Mouse (Mus musculus) megakaryocyte progenitor cell, adult 5-6 weeks (primary cell): ENCODE measurements around the gene Hhipl1. TPM values are rescaled to one million over a fixed set of nuclear protein-coding genes. Genes with fewer than 3 reads are reported as not detected.

Source experiments
- ATAC-seq: replicated peaks from 2 replicates; pipeline ENCODE4 v1.8.0; 2016; ENCODE audit warnings: mild to moderate bottlenecking, moderate TSS enrichment, inconsistent platforms; ENCODE audit not compliant: poor library complexity
- total RNA-seq, 2 experiments: library from RNA; stranded (forward) in 1 of 2; stranded (reverse) in 1 of 2; fragments of 157-497, 149-512 nt in 1 of 2; fragments of 200-1000 nt in 1 of 2; gene quantifications; 2 replicates each; pipeline versions ENCODE4 v1.2.3 to v1.2.4; 2015 to 2017

The Hhipl1 gene
- total RNA-seq, 2 experiments from 2014 or later, result not detected

GRCm38 (mm10) chr12:108277341-108277841 lies 28.7 kb upstream of the Hhipl1 start:
- ATAC-seq, result no peak

- ATAC-seq, result no peak
These were observed 27.7 kb upstream of the Hhipl1 start for GRCm38 (mm10) chr12:108278221-108278918.

- no peak for ATAC-seq
These were observed 21.4 kb upstream of the Hhipl1 start for GRCm38 (mm10) chr12:108284455-108285224.

DNA sequence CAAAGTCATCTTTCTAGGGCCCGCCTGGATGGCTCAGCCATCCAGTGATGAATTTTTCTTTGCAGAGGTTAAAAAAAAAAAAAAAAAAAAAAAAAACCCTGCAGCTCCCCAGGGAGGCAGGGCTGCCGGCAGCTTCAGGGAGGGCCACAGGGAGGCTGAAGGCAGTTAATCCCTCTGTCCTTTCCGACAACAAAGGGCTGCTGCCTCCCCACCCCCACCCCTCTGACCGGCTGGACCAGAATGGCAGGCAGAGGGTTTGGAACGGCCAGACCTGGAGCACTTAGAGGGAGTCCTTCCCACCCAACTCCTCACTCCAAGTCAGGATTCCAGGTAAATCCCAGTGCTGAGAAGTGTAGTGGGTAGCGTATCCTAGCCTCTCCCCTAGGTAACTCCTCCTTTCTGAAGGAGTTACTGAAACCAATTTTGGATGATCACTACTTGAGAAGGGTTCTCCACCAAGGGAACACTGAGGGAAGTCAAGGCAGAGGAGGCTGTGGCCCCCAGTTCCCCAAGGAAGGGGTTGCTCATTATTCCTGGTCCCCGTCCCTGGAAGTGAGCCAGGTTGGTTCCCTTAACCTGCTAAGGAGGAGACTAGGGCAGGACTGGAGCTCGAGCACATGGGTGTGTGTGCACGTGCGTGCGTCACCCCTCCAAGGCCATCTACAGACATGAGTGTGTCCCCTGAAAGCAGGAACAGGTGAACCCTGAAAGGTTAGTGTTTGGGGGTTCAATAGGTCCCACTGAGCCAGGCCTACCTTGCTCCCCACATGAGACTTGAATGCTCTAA lies 20.7 kb upstream of the Hhipl1 start:
- no peak for ATAC-seq

GRCm38 (mm10) chr12:108286381-108286780 lies 19.7 kb upstream of the Hhipl1 start:
- no peak for ATAC-seq

DNA sequence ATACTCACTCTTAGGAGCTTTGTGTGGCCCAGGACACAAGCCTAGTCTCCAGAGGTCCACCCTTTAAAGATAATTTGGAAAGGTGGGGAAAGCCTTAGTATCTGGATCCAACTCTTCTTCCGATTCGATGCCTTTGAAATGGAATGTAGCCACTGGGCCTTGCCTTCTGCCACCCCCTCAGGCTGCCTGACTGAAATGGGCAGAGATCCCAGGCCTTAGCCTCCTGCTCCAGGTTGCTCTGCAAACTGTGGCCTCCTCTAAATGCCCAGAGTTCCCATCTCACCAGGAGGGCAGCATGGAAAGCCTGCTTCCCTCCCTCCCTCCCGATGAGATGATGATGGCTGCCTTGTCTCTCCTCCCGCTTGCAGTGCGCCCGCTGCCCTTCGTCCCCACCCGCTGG lies 19.1 kb upstream of the Hhipl1 start:
- no peak for ATAC-seq

- no peak for ATAC-seq
These were observed 17.8 kb upstream of the Hhipl1 start for GRCm38 (mm10) chr12:108288127-108288880.

DNA sequence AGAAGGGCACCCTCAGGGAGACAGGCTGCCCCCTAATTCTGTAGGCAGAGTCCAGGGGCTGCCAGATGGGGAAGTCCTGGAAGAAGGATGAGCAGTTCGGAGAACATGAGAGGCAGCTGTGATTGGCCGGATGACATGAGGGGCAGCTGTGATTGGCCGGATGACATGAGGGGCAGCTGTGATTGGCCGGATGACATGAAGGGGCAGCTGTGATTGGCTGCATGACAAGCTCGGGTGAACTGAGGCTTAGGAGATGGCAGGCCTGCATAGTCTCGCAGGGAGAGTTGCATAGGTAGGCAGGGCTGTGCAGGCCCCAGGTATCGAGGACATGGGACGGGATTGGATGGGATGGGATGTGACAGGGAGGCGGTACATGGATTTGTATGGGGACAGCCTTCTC lies 13.7 kb upstream of the Hhipl1 start:
- ATAC-seq, result peak; percentile 69

GRCm38 (mm10) chr12:108292957-108293356 lies 13.1 kb upstream of the Hhipl1 start:
- ATAC-seq, result peak; percentile 88

DNA sequence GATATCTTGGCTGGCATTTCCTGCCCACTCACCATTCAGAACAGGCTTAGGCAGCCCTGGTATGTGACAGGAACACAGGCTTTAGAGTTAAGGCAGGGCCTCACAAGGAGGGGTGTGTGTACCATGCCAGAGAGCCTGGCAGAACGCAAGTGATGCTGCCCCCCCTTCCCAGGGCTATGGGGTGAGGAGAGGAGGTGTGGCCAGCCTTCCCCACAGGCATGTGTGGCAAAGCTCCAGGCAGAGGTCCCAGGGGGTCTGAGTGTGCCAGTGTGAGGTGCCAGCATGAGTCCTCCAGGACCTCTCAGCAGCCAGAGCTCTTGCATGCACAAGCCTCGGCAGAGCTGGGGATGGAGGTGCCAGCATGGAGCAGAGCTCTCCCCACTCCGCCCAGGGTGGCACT lies 11.4 kb upstream of the Hhipl1 start:
- no peak for ATAC-seq

DNA sequence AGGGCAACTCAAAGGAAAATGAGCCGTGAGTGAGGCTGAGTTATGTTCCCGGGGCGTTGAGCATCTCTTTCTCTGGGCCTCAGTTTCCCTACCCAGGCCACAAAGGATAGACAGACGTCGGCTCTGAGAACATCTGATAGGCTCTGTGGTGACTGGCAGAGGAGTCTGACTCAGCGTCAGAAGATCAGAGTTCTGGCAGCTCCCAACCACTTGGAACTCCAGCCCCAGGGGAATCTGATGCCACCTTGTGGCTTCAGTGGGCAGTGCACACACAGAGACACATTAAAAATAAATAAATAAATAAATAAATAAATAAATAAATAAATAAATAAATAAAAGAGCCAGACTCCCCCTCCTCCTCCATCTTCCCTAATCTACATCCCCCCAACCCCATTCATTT lies 9.0 kb upstream of the Hhipl1 start:
- ATAC-seq, result peak; percentile 53; the same call in 1 of the 2 replicates

- ATAC-seq, result no peak
These were observed 5.1 kb upstream of the Hhipl1 start for GRCm38 (mm10) chr12:108301006-108301405.

DNA sequence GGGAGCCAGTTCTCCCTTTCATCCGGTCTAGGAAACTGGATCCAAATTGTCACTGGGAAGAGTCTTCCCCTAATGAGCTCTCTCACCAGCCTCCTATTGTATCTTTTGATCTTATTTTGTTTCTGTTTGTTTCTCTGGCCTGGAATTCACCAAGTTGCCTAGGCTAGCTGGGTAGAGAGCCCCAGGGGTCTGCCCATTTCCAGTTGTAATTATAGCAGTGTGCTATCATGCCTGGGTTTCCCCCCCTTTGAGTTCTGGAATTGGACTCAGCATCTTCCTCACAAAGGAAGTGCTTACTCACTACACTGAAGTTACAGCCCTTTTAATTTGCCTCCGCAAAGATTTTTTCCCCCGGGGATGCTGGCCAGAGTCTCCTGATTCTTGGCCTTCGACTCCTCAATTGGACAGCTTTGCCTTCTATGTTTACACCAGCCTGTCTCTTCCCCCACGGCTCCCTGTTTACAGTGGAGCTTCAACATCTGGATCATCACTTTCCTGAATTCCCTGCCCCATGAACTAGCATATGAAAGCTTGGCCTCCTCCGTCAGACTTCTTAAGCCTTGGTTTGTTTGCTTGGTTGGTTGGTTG lies 2.2 kb upstream of the Hhipl1 start:
- ATAC-seq, result no peak

DNA sequence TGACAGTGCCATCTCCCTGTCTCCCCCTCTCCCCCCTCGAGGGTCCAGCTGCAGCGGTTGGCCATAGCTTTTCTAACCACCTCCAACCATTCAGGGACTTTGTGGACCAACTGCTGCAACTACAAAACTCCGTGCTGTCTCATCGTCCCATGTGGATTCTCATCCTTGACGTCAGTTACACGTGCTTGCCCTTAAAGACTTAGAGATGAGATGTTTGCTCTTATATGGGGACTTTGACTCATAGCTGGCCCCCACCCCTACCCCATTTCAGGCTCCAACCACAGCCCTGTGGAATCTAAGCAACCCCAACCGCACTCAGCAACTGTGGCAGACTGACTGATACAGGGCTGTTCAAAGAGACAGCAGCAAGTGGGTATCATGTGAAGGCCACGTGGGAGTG lies 898 bp upstream of the Hhipl1 start:
- ATAC-seq, result no peak

GRCm38 (mm10) chr12:108307553-108307952 lies 1.5 kb downstream of the Hhipl1 start:
- peak; percentile 64 for ATAC-seq

DNA sequence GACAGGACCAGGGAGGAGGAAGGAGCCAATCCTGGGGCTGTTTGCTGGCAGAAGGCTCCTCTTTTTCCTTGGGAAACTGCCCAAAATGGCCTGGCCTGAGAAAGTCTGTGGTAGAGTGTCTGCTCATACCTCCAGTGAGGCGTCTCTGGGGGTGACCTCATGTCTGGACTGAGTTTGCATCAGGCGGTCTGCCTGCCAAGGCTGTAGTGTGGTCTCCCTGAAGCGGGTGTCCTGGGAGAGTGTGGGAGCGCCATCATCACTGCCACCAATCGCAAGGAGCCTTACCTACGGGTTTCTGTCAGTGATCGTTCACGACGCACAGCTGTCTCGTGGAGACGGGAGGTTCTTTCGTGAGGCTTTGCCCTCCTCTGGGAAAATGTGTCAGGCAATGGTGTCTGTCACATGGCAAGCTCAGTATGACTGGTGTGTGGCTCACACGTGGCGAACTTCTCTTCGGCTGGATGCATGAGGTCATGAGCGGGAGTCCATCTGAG lies 2.3 kb downstream of the Hhipl1 start:
- ATAC-seq, result no peak

DNA sequence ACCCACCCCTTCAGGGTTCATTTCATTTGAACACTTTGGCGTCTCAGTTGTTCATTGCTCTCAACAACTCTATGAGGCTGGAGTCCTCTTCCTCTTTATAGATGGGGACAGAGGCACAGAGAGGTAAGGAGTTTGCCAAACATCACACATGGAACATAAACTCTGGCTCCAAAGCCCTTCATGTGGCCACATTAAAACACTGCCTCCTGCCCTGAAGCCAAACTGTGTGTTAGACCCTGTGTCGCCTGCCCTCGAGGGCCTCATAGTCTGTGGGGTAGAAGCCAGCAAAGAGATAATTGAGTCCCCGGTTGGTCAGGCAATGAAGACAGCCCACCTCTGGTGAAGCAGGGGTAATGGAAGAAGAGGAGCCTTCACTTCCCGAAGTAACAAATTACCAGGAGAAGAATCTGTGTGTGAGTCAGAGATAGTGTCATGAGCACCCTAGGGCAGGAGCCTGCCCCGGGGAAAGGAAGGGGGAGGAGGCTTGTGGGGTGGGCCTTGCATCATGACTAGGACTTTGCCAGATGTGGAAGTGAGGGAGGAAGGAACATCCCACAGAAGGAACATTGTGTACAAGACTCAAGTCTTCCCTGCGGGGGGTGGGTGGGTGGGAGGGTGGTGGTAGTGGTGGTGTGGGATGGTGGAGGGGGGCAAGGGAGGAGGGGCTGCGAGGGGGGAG lies 3.2 kb downstream of the Hhipl1 start:
- peak; percentile 87 for ATAC-seq

DNA sequence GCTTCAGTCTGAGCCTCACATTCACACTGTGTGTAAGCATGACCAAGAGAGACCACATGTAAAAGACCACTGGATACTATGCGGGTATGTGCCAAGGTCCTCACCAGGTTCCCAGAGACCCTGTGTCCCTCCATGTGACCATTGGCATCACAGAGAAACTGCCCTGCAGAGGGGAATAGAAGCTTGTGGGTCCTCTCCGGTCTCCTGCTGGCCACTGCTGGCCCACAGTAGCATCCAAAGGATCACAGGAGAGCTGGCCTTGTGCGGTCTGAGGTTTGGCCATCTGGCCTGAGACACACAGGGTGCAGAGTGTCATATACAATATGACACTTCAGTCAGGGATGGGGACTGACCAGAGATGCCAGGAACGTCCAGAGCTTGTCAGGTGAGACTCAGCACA lies 4.0 kb downstream of the Hhipl1 start:
- ATAC-seq, result no peak

DNA sequence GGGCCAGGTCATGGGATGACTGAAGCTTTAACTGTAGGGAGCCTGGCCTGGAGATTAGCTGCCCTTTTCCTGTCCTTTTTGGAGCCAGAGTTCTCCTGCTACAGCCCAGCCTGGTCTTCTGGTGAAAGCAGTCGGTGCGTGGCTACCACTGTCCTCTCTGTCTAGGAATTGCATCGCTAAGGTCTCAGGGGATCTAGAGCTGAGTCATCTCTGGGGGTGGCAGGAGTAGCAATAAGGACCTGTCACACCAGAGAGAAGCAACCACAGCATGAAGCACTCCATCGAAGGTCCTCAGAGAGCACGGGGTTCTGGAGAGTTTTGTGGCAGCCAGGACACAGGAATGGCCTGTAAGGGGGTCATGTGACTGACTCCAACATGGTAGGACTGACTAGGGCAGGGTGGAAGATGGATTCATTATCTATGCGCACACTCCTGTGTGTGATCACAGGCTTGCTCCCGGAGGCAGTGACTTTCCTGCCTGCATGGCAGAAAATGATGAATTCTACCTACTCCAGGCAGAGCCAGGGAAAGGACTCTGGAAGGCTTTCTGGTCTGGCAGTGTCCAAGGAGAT lies 4.5 kb downstream of the Hhipl1 start:
- no peak for ATAC-seq
